Mouse (Mus musculus): ENCODE data around the gene Hdac10. TPM values are rescaled to one million over a fixed set of nuclear protein-coding genes. Genes with fewer than 3 reads are reported as not detected.
A peak's percentile ranks its signal among the peaks of the same experiment; 100 is the strongest.

The Hdac10 gene
- polyA plus RNA-seq, 1 experiment from 2014 or later: 24.3 TPM

GRCm38 (mm10) chr15:89088607-89089247, 39.8 kb downstream of the Hdac10 start, which contains the start of gene Selenoo:
Gene Selenoo, plus strand, starts transcription at chr15:89089084.
- Histone ChIP-seq H3K27me3 (no peaks in the 10 kb centered on the region), H3K36me3 (peaks cover 44% of the 10 kb centered on the region), H3K4me1 (peaks cover 22% of the 10 kb centered on the region), H3K4me2 (peak within 1 kb of the TSS; percentile 93), H3K4me3 (peak within 1 kb of the TSS; percentile 87), H3K27ac (peak within 1 kb of the TSS; percentile 57), H3K9ac (peak within 1 kb of the TSS; percentile 88), H3K9me3 (no peaks in the 10 kb centered on the region)
- WGBS: 1% methylated on average over 38 of the region's 38 CpGs
- ATAC-seq (ENCODE audit: borderline replicate concordance, extremely low read depth, low FRiP score, low TSS enrichment): peak; percentile 94

DNA sequence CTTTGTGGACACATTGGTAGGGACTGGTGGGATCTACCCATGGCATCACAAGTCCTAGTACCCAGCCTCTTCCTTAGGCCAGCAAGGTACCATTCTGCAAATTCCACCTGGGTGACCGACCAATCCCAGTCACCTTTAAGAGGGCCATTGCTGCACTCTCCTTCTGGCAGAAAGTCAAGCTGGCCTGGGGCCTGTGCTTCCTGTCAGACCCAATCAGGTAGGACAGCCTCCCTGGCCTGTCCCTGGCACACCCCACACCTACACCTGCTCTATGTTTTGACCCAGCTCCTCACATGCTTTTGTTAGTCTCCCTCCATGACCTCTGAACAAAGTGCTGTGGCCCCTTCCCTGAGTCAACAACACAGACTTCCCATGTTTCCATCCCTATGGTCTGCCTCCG, 43.7 kb downstream of the Hdac10 start:
- no peak for ATAC-seq (ENCODE audit: borderline replicate concordance, extremely low read depth, low FRiP score, low TSS enrichment)
- H3K4me1 ChIP-seq: peaks cover 12% of the 10 kb centered on the region
- H3K36me3 ChIP-seq: peaks cover 47% of the 10 kb centered on the region
- H3K4me3 ChIP-seq: no peak overlapping the region
- H3K9me3 ChIP-seq: no peaks in the 10 kb centered on the region
- H3K27ac ChIP-seq: no peak overlapping the region
- no peaks in the 10 kb centered on the region for H3K27me3 ChIP-seq
- no peak overlapping the region for H3K9ac ChIP-seq
- no peak overlapping the region for H3K4me2 ChIP-seq
- 91% methylated on average over 2 of the region's 2 CpGs for WGBS

- Histone ChIP-seq H3K4me3 (no peak overlapping the region), H3K36me3 (peaks cover 50% of the 10 kb centered on the region), H3K27ac (no peak overlapping the region), H3K9me3 (no peaks in the 10 kb centered on the region), H3K4me1 (peaks cover 9% of the 10 kb centered on the region), H3K9ac (no peak overlapping the region), H3K4me2 (no peak overlapping the region), H3K27me3 (no peaks in the 10 kb centered on the region)
- 95% methylated on average over 1 of the region's 1 CpGs for WGBS
- ATAC-seq (ENCODE audit: borderline replicate concordance, extremely low read depth, low FRiP score, low TSS enrichment): no peak
Observed at GRCm38 (mm10) chr15:89083906-89084305, 44.6 kb downstream of the Hdac10 start.

DNA sequence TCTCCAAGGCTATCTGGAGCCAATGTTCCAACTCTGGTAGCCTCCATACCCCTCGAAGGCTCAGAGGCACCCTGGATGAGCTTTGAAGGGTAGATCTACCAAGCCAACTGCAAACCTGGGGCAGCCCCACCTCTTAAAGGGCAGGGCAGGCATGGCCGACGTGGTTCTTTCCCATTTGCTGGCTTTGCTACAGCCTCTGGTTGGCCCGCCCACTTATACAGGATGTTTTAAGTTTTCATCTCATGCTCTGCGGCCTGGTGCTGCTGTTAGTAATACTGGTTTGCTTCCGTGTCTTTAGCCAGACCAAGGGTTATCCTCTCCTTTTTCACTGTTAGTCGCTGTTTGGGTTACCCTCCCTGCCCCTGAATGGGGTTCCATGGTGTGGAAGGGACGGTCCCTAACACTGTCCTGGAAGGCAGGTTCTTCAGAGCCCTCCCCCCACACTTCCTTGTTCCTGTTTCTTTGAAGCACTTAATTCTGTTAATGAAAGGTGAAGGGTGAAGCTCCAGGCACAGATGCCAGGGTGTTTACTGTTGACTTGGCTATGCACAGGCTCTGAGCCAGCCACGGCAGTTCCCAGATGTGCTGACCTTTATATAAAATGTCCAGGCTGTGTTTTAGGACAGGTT, 50.2 kb downstream of the Hdac10 start:
- 53% methylated on average over 9 of the region's 9 CpGs for WGBS
- Histone ChIP-seq H3K4me3 (no peak overlapping the region), H3K27ac (no peak overlapping the region), H3K9me3 (no peaks in the 10 kb centered on the region), H3K36me3 (peaks cover 19% of the 10 kb centered on the region), H3K9ac (no peak overlapping the region), H3K4me1 (peaks cover 39% of the 10 kb centered on the region), H3K4me2 (peak overlapping the region; percentile 77), H3K27me3 (no peaks in the 10 kb centered on the region)
- ATAC-seq (ENCODE audit: borderline replicate concordance, extremely low read depth, low FRiP score, low TSS enrichment): no peak

DNA sequence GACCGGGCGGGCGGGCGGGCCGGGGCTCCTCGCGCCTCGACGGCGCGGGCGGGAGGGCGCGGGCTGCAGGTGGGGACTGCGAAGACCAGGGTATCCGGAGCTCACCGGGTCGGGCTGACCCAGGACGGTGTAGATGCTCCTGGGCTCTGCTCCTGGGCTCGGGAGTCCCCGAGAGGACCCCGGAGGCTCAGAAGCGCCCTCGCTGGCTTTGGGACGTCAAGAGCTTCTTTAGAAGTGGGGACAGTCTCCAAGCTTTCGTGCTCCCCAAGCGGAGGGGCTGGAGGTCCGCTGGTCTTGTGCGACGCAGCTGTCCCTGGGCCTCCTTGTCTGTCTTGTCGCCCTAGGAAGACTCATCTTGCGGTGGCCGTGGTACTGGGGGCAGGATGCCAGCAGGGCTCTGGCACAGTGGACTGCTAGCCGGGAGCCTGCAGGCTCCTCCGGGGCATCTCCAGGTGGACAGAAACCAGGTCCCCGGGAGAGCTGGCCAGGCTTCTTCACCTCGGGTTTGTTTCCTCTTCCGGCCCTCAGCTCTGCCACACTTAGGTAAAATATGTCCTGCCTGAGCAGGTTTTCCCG, 52.3 kb downstream of the Hdac10 start:
- under 1% methylated on average over 33 of the region's 39 CpGs for WGBS

DNA sequence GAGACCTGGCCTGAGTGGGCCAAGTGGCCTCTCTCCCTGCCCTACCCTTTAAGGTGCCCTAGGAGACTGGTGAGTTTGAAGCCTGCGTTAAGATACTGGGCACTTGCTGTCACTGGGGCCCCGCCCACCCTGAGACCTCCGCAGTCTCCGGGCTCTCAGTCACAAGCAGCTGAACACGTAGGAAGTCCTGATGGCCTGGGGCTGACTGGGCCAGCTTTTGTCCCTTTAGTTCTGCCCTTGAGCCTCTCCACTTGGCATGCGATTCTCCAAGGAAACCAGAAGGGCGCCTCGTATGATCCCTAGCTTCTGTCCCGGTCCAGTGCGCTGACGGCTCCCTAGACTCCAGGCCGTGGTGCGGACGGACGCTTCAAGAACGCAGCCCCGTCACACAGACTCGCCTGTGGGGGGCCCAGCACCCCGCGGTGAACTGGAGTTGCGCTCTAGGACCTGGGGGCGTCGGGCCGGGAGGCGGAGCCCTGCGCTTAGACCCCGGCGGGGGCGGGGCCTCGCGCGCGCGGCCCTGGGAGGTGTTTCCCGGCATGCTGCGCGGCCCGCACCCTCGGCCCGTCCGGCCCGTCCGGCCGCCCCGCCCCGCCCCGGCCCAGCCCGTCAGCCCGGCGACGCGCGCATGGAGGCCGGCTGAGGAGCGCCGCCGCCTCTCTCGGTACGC, 52.9 kb downstream of the Hdac10 start:
- H3K27me3 ChIP-seq: no peaks in the 10 kb centered on the region
- H3K4me3 ChIP-seq: peak overlapping the region; percentile 86
- under 1% methylated on average over 48 of the region's 59 CpGs for WGBS
- peak; percentile 93 for ATAC-seq (ENCODE audit: borderline replicate concordance, extremely low read depth, low FRiP score, low TSS enrichment)
- H3K36me3 ChIP-seq: 0 out of 2 replicates have a peak, but pooled peaks cover 2% of the 10 kb centered on the region
- peaks cover 39% of the 10 kb centered on the region for H3K4me1 ChIP-seq
- peak overlapping the region; percentile 82 for H3K27ac ChIP-seq
- no peaks in the 10 kb centered on the region for H3K9me3 ChIP-seq
- peak overlapping the region; percentile 89 for H3K9ac ChIP-seq
- peak overlapping the region; percentile 77 for H3K4me2 ChIP-seq

More for the DNA sequence above, 52.3 kb downstream of the Hdac10 start:
- 0 out of 2 replicates have a peak, but pooled peaks cover 2% of the 10 kb centered on the region for H3K36me3 ChIP-seq
- H3K27ac ChIP-seq: peak overlapping the region; percentile 82
- H3K9ac ChIP-seq: peak overlapping the region; percentile 89
- peak overlapping the region; percentile 86 for H3K4me3 ChIP-seq
- ATAC-seq (ENCODE audit: borderline replicate concordance, extremely low read depth, low FRiP score, low TSS enrichment): peak; percentile 56
- H3K4me2 ChIP-seq: peak overlapping the region; percentile 77
- no peaks in the 10 kb centered on the region for H3K9me3 ChIP-seq
- no peaks in the 10 kb centered on the region for H3K27me3 ChIP-seq
- H3K4me1 ChIP-seq: peaks cover 39% of the 10 kb centered on the region

DNA sequence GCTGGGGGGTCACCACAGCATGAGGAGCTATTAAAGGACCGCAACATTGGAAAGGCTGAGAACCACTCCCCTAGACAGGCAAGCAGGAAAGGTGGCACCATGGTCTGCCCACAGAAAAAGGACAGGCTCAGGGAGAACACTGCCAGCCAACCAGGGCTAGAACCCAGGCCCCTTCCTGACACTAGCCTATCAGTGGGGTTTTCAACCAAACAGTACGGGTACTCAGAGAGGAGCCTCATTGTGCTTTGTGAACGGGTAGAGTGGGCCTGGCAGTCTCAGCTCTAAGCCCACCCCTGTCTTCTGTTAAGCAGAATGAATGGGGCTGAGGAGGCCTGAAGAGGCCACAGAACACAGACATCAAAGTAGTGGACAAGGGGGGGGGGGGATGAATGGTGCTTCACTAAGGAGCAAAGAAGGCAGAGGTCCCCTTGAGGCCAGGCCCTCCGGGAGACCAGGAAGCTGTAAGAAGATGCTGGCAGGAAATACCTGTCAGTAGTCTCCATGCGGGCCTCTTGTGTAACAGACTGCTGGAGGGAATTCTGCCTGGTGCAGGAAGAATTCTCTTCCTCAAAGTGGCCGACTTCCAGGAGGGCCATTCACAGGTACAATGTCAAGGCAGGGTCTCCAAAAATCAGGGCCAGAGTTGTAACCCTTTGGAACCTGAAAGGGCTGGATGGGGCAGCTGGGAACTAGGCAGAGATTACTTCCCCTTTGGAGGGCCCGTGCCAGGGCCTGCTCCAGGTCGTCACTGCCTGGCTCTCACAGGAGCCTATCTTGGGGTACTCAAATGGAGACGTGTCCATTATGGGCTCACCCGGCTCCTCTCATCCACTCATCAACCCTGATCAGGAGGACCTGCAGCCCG, 53.7 kb downstream of the Hdac10 start, which contains the start of gene Trabd:
Gene Trabd, plus strand, starts transcription at position 512 of the 865 bp plus-strand sequence.
- H3K27ac ChIP-seq: peak within 1 kb of the TSS; percentile 82
- 16% methylated on average over 11 of the region's 11 CpGs for WGBS
- no peak for ATAC-seq (ENCODE audit: borderline replicate concordance, extremely low read depth, low FRiP score, low TSS enrichment)
- 0 out of 2 replicates have a peak, but pooled peaks cover 2% of the 10 kb centered on the region for H3K36me3 ChIP-seq
- H3K4me3 ChIP-seq: peak within 1 kb of the TSS; percentile 86
- H3K4me2 ChIP-seq: peak within 1 kb of the TSS; percentile 77
- peaks cover under 1% of the 10 kb centered on the region; the same call in 1 of the 2 replicates for H3K27me3 ChIP-seq
- no peaks in the 10 kb centered on the region for H3K9me3 ChIP-seq
- H3K4me1 ChIP-seq: peaks cover 39% of the 10 kb centered on the region
- peak within 1 kb of the TSS; percentile 89 for H3K9ac ChIP-seq

DNA sequence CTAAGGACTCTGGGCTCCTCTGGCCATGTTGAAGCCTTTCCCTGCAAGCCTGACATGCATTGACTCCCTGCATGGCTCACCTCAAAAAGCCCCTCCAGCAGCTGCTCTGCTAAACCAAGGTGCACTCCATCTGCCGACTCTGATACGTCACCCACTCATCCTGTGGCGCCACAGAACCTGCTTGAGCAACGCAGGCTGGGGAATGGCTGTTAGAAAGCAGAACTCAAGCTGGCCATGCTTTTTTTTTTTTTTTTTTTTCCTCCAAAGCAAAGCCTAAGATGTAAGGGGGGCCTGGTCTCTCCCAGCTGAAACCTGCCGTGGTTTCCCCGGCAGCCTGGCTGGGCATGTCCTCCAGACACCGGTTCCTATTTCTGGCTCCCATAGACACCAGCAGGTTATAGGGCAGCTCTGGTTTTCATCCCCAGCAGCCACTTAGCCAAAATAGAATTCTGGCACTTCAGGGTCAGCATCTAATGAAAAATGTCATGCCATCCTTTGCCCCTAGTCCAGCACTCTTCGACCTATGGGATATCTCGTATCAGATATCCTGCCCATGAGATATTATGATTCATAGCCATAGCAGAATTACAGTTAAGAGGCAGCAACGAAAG, 54.4 kb downstream of the Hdac10 start:
- no peak overlapping the region for H3K9ac ChIP-seq
- peaks cover 8% of the 10 kb centered on the region for H3K27me3 ChIP-seq
- no peaks in the 10 kb centered on the region for H3K36me3 ChIP-seq
- H3K27ac ChIP-seq: no peak overlapping the region
- H3K4me1 ChIP-seq: peaks cover 39% of the 10 kb centered on the region
- H3K4me2 ChIP-seq: peak overlapping the region; percentile 77; the same call in 1 of the 2 replicates
- H3K9me3 ChIP-seq: no peaks in the 10 kb centered on the region
- ATAC-seq (ENCODE audit: borderline replicate concordance, extremely low read depth, low FRiP score, low TSS enrichment): no peak
- 65% methylated on average over 10 of the region's 10 CpGs for WGBS
- H3K4me3 ChIP-seq: no peak overlapping the region

Data from lung, embryonic 15.5 days (tissue).